Mouse (Mus musculus): ENCODE measurements at regions not wholly inside any gene's neighbourhood (a gene's known extent, or its start where the extent isn't known, plus 50 kb on each side); places are given as distances from the start of the nearest gene placed in this dataset.
A peak's percentile ranks its signal among the peaks of the same experiment; 100 is the strongest.

GRCm38 (mm10) chr15:41154551-41155151, 1020.5 kb downstream of the 9330182O14Rik start:
- ATAC-seq (replicated peaks; ENCODE audit: insufficient number of reproducible peaks, low FRiP score, low TSS enrichment, poor library complexity, severe bottlenecking) = no peak

DNA sequence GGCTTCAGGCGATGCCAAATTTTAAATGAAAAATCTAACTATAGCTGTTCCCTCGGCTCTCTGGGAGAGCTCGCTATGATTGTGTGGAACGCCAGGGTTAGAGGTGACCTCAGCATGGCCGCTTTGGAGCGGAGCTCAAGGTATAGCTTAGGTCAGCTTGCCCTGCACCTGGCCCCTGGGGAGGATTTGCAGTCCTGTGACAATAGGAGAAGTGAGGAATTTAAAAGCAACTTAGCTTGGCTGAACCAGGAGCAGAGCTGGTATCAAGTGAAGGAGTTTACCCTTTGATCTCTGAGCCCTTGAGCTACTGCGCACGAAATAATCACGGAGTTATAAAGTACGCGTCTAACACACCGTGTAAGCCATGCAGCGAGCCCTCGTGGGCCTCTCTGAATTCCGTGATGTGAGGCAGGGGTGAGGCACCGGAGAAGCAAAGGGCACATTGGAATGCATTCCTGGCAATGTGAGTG, 1021.0 kb downstream of the 9330182O14Rik start:
- ATAC-seq (replicated peaks; ENCODE audit: insufficient number of reproducible peaks, low FRiP score, low TSS enrichment, poor library complexity, severe bottlenecking) = no peak

DNA sequence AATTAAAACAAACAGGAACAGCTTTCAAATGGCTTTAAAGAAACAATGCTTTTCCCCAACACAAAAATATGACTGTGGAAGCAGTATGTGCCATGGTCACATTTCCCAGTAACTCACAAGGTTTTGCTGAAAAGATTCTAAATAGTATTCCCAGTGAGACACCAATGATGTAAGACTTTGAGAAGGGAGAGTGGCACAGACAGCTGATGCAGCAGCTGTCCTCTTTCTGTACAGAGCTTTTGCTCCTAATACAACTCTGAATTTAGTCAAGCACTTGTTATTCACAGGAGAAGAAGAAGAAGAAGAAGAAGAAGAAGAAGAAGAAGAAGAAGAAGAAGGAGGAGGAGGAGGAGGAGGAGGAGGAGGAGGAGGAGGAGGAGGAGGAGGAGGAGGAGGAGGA, 1023.6 kb downstream of the 9330182O14Rik start:
- ATAC-seq (replicated peaks; ENCODE audit: insufficient number of reproducible peaks, low FRiP score, low TSS enrichment, poor library complexity, severe bottlenecking) = no peak

DNA sequence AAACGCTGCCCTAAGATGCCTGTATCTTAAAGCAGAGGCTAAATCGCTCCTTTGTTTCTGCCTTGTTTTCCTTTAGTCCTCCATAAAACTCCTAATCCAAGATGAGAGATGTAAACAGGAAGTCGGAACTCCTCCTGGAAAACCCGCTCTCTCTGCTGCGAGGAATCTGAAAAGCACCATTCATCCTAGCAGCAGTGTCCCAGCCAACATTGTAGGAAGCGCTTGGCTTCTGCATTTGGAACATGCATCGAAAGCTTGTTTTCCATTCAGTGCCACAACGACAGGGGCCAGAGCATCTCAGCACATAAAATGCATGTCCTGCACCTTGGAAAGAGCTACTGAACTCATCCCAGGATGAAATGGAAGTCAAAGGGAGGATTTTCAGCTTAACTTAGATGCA, 1028.1 kb downstream of the 9330182O14Rik start:
- no peak for ATAC-seq (replicated peaks; ENCODE audit: insufficient number of reproducible peaks, low FRiP score, low TSS enrichment, poor library complexity, severe bottlenecking)

DNA sequence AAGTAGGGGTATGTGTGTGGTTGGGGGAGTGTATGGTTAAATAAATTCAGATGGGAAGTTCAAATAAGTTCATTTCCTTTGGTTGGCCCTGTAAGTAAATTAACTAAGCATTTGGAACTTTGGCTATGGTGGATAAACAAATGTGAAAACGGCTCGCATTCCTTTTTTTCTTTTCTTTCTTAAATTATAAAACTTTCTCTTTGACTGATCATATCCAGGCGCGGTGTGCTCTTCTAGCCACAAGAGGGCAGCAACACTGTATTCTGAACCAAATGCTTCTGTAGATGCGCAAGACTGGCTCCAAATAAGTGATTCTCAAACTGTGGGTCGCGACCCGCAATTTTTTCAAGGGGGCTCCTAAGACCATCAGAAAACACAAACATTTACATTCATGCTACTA, 1028.6 kb downstream of the 9330182O14Rik start:
- no peak for ATAC-seq (replicated peaks; ENCODE audit: insufficient number of reproducible peaks, low FRiP score, low TSS enrichment, poor library complexity, severe bottlenecking)

- ATAC-seq (replicated peaks; ENCODE audit: insufficient number of reproducible peaks, low FRiP score, low TSS enrichment, poor library complexity, severe bottlenecking) = peak; percentile 75
Measured at GRCm38 (mm10) chr15:41163643-41164358, 1029.6 kb downstream of the 9330182O14Rik start.

GRCm38 (mm10) chr15:41165534-41165933, 1031.4 kb downstream of the 9330182O14Rik start:
- ATAC-seq (replicated peaks; ENCODE audit: insufficient number of reproducible peaks, low FRiP score, low TSS enrichment, poor library complexity, severe bottlenecking) = no peak

- ATAC-seq (replicated peaks; ENCODE audit: insufficient number of reproducible peaks, low FRiP score, low TSS enrichment, poor library complexity, severe bottlenecking) = no peak
Measured at GRCm38 (mm10) chr15:41190792-41191191, 1056.6 kb downstream of the 9330182O14Rik start.

GRCm38 (mm10) chr15:41193240-41193639, 1059.1 kb downstream of the 9330182O14Rik start:
- ATAC-seq (replicated peaks; ENCODE audit: insufficient number of reproducible peaks, low FRiP score, low TSS enrichment, poor library complexity, severe bottlenecking) = no peak

DNA sequence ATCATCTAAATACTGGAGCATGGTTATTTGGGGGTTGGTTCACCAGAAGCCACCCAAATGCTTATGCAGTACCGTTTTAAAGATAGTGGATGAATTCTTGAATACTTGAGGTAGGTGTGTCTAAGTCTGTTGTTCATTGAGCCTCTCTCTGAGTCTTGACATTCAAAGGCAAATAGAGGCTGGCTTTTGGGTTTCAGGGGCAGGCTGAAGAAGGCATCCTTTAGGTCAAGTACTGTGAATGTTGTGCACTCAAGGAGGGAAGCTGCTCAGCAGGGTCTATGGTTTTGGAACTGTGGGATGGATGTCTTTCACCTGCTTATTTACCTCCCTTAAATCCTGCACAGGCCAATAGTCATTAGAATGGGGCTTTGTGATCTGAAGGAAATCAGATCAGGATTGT, 1089.6 kb downstream of the 9330182O14Rik start:
- ATAC-seq (replicated peaks; ENCODE audit: insufficient number of reproducible peaks, low FRiP score, low TSS enrichment, poor library complexity, severe bottlenecking) = no peak

- ATAC-seq (replicated peaks; ENCODE audit: insufficient number of reproducible peaks, low FRiP score, low TSS enrichment, poor library complexity, severe bottlenecking) = no peak
Measured at GRCm38 (mm10) chr15:41232406-41233060, 1098.4 kb downstream of the 9330182O14Rik start.
